Mouse (Mus musculus): ENCODE measurements around the gene Rps25. TPM values are rescaled to one million over a fixed set of nuclear protein-coding genes. Genes with fewer than 3 reads are reported as not detected.
A peak's percentile ranks its signal among the peaks of the same experiment; 100 is the strongest.
"Not testable (repeated sequence)": the region's sequence is repeated elsewhere in the genome, so short reads cannot be mapped to it uniquely, and the experiment has no call there.

The Rps25 gene
- polyA plus RNA-seq, 1 experiment from 2014 or later: 1,783 TPM

DNA sequence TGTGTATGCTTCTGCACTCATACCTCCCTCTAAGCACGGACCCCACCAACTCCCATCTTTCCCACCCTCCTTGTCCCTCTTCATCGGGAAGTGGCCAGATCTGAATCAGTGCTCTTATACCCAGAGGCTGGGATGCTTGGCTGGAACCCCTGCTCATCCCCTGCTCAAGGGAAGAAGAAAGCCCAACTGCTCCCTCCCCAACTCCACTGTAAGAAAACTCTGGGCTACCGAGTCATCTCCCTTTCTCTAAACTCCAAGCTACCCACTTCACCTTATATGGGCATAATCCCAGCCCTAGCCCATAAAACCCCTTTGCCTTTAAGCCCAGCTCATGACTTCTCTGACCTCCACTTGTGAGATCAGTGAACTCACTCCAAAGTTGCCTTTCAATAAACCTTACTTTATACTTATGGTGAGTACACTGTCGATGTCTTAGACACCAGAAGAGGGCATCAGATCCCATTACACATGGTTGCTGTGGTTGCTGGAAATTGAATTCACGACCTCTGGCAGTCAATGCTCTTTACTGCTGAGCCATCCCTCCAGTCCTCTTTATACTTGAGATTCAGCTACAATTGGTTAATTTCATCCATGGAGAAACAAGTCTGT, 25.7 kb downstream of the Rps25 start:
- ATAC-seq: no peak
- H3K36me3 ChIP-seq: no peaks in the 10 kb centered on the region

GRCm38 (mm10) chr9:44435747-44436146, 28.8 kb downstream of the Rps25 start:
- no peak for ATAC-seq
- Histone ChIP-seq H3K9me3 (replicated peaks) (no peaks in the 10 kb centered on the region), H3K9ac (no peak overlapping the region), H3K4me2 (no peak overlapping the region), H3K27me3 (replicated peaks) (peaks cover 23% of the 10 kb centered on the region), H3K4me3 (no peak overlapping the region), H3K27ac (no peak overlapping the region), H3K4me1 (no peaks in the 10 kb centered on the region), H3K36me3 (no peaks in the 10 kb centered on the region)
- WGBS (ENCODE audit: insufficient replicate concordance): 25% methylated on average over 6 of the region's 6 CpGs

More for the DNA sequence above, 25.7 kb downstream of the Rps25 start:
- Histone ChIP-seq H3K4me3 (no peak overlapping the region), H3K27me3 (replicated peaks) (peaks cover 13% of the 10 kb centered on the region), H3K4me1 (no peaks in the 10 kb centered on the region), H3K9ac (no peak overlapping the region), H3K27ac (no peak overlapping the region), H3K4me2 (no peak overlapping the region), H3K9me3 (replicated peaks) (no peaks in the 10 kb centered on the region)
- WGBS (ENCODE audit: insufficient replicate concordance): 37% methylated on average over 5 of the region's 5 CpGs

- H3K9me3 ChIP-seq (replicated peaks): no peaks in the 10 kb centered on the region
- no peak within 1 kb of the TSS for H3K4me2 ChIP-seq
- H3K9ac ChIP-seq: no peak within 1 kb of the TSS
- peaks cover 22% of the 10 kb centered on the region for H3K27me3 ChIP-seq (replicated peaks)
- no peak for ATAC-seq
- H3K4me1 ChIP-seq: no peaks in the 10 kb centered on the region
- H3K4me3 ChIP-seq: no peak within 1 kb of the TSS
- WGBS (ENCODE audit: insufficient replicate concordance): 54% methylated on average over 19 of the region's 19 CpGs
- H3K36me3 ChIP-seq: no peaks in the 10 kb centered on the region
- no peak within 1 kb of the TSS for H3K27ac ChIP-seq
Observed at GRCm38 (mm10) chr9:44440961-44441360, 34.0 kb downstream of the Rps25 start, which contains the start of gene Foxr1. TSS of gene Foxr1 (minus strand) at chr9:44441136.

GRCm38 (mm10) chr9:44444402-44445025, 37.6 kb downstream of the Rps25 start:
- H3K9me3 ChIP-seq (replicated peaks); H3K4me3 ChIP-seq; H3K9ac ChIP-seq; H3K4me1 ChIP-seq; H3K4me2 ChIP-seq; H3K27ac ChIP-seq; ATAC-seq; H3K36me3 ChIP-seq: not testable (repeated sequence)
- H3K27me3 ChIP-seq (replicated peaks): peaks cover 18% of the 10 kb centered on the region
- WGBS (ENCODE audit: insufficient replicate concordance): 64% methylated on average over 7 of the region's 7 CpGs

DNA sequence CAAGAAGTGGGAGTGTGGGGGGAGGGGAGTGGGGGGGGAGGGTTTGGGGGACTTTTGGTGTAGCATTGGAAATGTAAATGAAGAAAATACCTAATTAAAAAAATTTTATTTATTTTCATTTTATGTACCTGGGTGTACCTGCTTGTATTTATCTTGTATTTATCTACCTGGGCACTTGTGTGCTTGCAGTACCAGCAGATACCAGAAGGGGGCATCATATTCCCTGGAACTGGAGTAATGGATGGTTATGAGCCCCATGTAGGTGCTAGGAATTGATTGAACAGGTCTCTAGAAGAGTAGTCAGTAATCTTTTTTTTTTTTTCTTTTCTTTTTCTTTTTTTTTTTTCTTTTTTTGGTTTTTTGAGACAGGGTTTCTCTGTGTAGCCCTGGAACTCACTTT, 43.4 kb downstream of the Rps25 start:
- Histone ChIP-seq H3K4me1 (no peaks in the 10 kb centered on the region), H3K9ac (no peak overlapping the region), H3K4me2 (no peak overlapping the region), H3K36me3 (no peaks in the 10 kb centered on the region), H3K9me3 (replicated peaks) (no peaks in the 10 kb centered on the region), H3K27ac (no peak overlapping the region), H3K4me3 (no peak overlapping the region), H3K27me3 (replicated peaks) (peaks cover 30% of the 10 kb centered on the region)
- no peak for ATAC-seq

GRCm38 (mm10) chr9:44454132-44454890, 47.4 kb downstream of the Rps25 start:
- Histone ChIP-seq H3K27me3 (replicated peaks) (peaks cover 58% of the 10 kb centered on the region), H3K36me3 (no peaks in the 10 kb centered on the region), H3K27ac (no peak overlapping the region), H3K4me2 (no peak overlapping the region), H3K4me1 (no peaks in the 10 kb centered on the region), H3K9me3 (replicated peaks) (no peaks in the 10 kb centered on the region), H3K4me3 (no peak overlapping the region), H3K9ac (no peak overlapping the region; the same call in 1 of the 2 replicates)
- ATAC-seq: 0 out of 2 replicates have a peak, but pooled peaks have one; percentile 60
- WGBS (ENCODE audit: insufficient replicate concordance): 9% methylated on average over 14 of the region's 14 CpGs

DNA sequence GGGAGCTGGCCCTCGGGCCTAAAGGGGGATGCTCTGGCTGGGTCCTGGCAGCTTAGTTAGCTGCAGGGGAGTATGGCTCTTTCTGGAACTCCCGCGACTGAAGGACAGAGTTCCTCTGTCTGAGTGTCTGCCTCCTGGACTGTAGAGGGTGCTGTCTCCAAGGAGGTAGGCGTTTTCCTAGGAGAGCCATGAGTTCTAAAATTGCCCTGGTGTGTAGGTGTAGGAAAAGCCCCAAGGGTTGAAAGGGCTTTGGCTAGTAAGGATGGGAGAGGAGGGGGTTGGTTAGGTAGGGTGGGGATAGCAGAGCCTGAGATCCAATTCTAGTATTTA, 47.9 kb downstream of the Rps25 start, which contains the start of gene Upk2:
Upk2 (minus strand) TSS at position 86 of the 330 bp plus-strand sequence.
- Histone ChIP-seq H3K27ac (no peak within 1 kb of the TSS), H3K4me1 (no peaks in the 10 kb centered on the region), H3K9ac (no peak within 1 kb of the TSS; the same call in 1 of the 2 replicates), H3K36me3 (no peaks in the 10 kb centered on the region), H3K4me2 (no peak within 1 kb of the TSS), H3K4me3 (no peak within 1 kb of the TSS), H3K9me3 (replicated peaks) (no peaks in the 10 kb centered on the region), H3K27me3 (replicated peaks) (peaks cover 58% of the 10 kb centered on the region)
- ATAC-seq: no peak
- 29% methylated on average over 4 of the region's 4 CpGs for WGBS (ENCODE audit: insufficient replicate concordance)

DNA sequence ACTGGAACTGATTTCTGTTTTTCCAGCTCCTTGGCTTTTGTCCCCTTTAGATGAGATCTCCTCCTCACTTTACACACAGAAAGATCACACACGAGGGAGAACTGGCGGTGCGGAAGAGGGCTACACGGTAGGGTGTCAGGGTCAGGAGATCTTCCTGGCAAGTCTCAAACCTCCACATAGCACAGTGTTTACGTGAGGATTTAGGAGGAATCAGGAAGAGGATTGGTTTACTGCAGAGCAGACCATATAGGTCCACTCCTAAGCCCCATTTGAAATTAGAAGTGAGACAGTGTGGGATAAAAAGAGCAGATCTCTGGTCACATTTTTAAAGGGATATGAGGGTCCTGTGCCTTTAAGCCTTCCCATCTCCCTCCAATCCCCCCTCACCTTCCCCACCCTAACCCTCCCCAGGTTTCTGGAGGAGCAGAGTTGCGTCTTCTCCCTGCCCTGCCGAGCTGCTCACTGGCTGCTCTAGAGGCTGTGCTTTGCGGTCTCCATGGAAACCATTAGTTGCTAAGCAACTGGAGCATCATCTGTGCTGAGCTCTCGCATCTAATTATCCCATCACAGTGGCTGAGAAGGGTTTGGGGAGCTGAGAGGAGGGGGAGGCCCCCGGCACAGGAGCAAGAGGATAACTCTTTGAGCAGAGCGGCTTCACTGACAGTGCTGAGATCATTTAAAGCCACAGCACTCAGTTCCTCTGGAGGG, 50.2 kb downstream of the Rps25 start:
- Histone ChIP-seq H3K4me2 (no peak overlapping the region), H3K27me3 (replicated peaks) (peaks cover 63% of the 10 kb centered on the region), H3K9me3 (replicated peaks) (no peaks in the 10 kb centered on the region), H3K4me3 (no peak overlapping the region), H3K27ac (no peak overlapping the region), H3K9ac (no peak overlapping the region), H3K4me1 (no peaks in the 10 kb centered on the region), H3K36me3 (no peaks in the 10 kb centered on the region)
- no peak for ATAC-seq
- WGBS (ENCODE audit: insufficient replicate concordance): 21% methylated on average over 11 of the region's 11 CpGs

Small RNA genes lying within 50 kb of the gene (microRNA-seq; reads per million reads assigned to microRNA genes)
- gene Mir7085: not detected

Other genes starting within 250 kb of the Rps25 start
- gene Cbl, start 173.1 kb upstream of the Rps25 start, polyA plus RNA-seq (2016; fragmentation: Nextera tagmentation; extraction: Ambion mirVana): 9.5 and 10.0 TPM in 2 replicates
- not detected in 2 replicates for gene Ccdc153, start 166.5 kb upstream of the Rps25 start, polyA plus RNA-seq (2016; fragmentation: Nextera tagmentation; extraction: Ambion mirVana)
- gene Pdzd3, start 155.7 kb upstream of the Rps25 start, polyA plus RNA-seq (2016; fragmentation: Nextera tagmentation; extraction: Ambion mirVana): 0.15 and 0.17 TPM in 2 replicates
- gene Nlrx1, start 138.5 kb upstream of the Rps25 start, polyA plus RNA-seq (2016; fragmentation: Nextera tagmentation; extraction: Ambion mirVana): 3.6 and 4.0 TPM in 2 replicates
- 20.1 and 21.7 TPM in 2 replicates for gene Abcg4, start 118.5 kb upstream of the Rps25 start, polyA plus RNA-seq (2016; fragmentation: Nextera tagmentation; extraction: Ambion mirVana)
- 16.2 and 17.2 TPM in 2 replicates for gene Hinfp, start 101.5 kb upstream of the Rps25 start, polyA plus RNA-seq (2016; fragmentation: Nextera tagmentation; extraction: Ambion mirVana)
- gene C2cd2l, start 86.9 kb upstream of the Rps25 start, polyA plus RNA-seq (2016; fragmentation: Nextera tagmentation; extraction: Ambion mirVana): 12.3 and 13.0 TPM in 2 replicates
- gene Dpagt1, start 81.1 kb upstream of the Rps25 start, polyA plus RNA-seq (2016; fragmentation: Nextera tagmentation; extraction: Ambion mirVana): 21.9 and 24.0 TPM in 2 replicates
- gene H2afx, start 72.4 kb upstream of the Rps25 start, polyA plus RNA-seq (2016; fragmentation: Nextera tagmentation; extraction: Ambion mirVana): 233 and 239 TPM in 2 replicates
- gene Hmbs, start 62.9 kb upstream of the Rps25 start, polyA plus RNA-seq (2016; fragmentation: Nextera tagmentation; extraction: Ambion mirVana): 1,354 and 1,355 TPM in 2 replicates
- 17.0 and 19.0 TPM in 2 replicates for gene Vps11, start 45.5 kb upstream of the Rps25 start, polyA plus RNA-seq (2016; fragmentation: Nextera tagmentation; extraction: Ambion mirVana)
- gene Hyou1, start 27.6 kb upstream of the Rps25 start, polyA plus RNA-seq (2016; fragmentation: Nextera tagmentation; extraction: Ambion mirVana): 24.4 and 26.4 TPM in 2 replicates
- gene Slc37a4, start 10.3 kb upstream of the Rps25 start, polyA plus RNA-seq (2016; fragmentation: Nextera tagmentation; extraction: Ambion mirVana): 19.7 and 21.1 TPM in 2 replicates
- 77.7 and 79.9 TPM in 2 replicates for gene Trappc4, start 461 bp downstream of the Rps25 start, polyA plus RNA-seq (2016; fragmentation: Nextera tagmentation; extraction: Ambion mirVana)
- gene Ccdc84, start 11.4 kb downstream of the Rps25 start, polyA plus RNA-seq (2016; fragmentation: Nextera tagmentation; extraction: Ambion mirVana): 16.8 and 18.6 TPM in 2 replicates
- not detected in 2 replicates for gene Foxr1, start 34.0 kb downstream of the Rps25 start, polyA plus RNA-seq (2016; fragmentation: Nextera tagmentation; extraction: Ambion mirVana)
- gene Upk2, start 47.8 kb downstream of the Rps25 start, polyA plus RNA-seq (2016; fragmentation: Nextera tagmentation; extraction: Ambion mirVana): not detected in 2 replicates
- gene Bcl9l, start 75.7 kb downstream of the Rps25 start, polyA plus RNA-seq (2016; fragmentation: Nextera tagmentation; extraction: Ambion mirVana): 2.5 and 2.7 TPM in 2 replicates
- 0.05 TPM in 1 of 2 replicates, not detected in the other for gene Cxcr5, start 154.7 kb downstream of the Rps25 start, polyA plus RNA-seq (2016; fragmentation: Nextera tagmentation; extraction: Ambion mirVana)
- 9.3 and 10.0 TPM in 2 replicates for gene Ddx6, start 197.8 kb downstream of the Rps25 start, polyA plus RNA-seq (2016; fragmentation: Nextera tagmentation; extraction: Ambion mirVana)

Measured in liver, embryonic 12.5 days (tissue).